ENCODE assay signal across 8 mouse cellular contexts in the genomic region with DNA sequence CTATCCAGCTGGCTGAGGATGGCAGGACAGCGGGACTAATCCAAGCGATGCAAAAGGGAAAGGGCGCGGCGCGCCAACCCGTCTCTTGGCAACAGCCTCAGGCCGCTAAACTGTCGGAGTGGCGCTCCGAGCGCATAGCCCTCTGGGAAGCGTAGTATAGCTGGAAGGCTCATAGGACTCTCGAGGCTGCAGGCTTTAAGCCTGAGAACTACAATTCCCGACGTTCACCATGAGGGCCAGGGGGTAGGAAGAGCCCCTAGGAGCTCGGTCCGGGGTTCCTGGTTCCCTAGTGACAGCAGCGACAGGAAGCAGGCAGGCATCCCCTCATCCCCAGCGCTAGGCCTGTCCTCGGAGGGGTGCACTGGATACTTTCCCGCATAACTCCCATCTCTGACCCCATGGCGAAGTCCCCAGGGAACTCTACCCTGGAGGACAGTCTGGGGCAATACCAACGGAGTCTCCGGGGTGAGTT. TPM values are rescaled to one million over a fixed set of nuclear protein-coding genes. Genes with fewer than 3 reads are reported as not detected.
DNase-seq lines count a peak whose midpoint lies in the region; ATAC-seq lines count a peak whose summit lies in the region.

A gene (plus strand): TSS at position 70 of the 472 bp plus-strand sequence.

- peak within 1 kb of the TSS; percentile 89 for H3K4me3 ChIP-seq in hindbrain, embryonic 16.5 days (ENCODE audit: low read length)
- H3K4me3 ChIP-seq in macrophage (ENCODE audit: inconsistent target) = peak within 1 kb of the TSS; percentile 87

- peaks cover 85% of the 10 kb centered on the region for H3K79me2 ChIP-seq in macrophage (ENCODE audit: inconsistent target)

- peak within 1 kb of the TSS; percentile 100 for H3K27ac ChIP-seq in hindbrain, embryonic 16.5 days (ENCODE audit: low read depth, low read length)
- H3K27ac ChIP-seq in macrophage = peak within 1 kb of the TSS; percentile 91

- H3K9me3 ChIP-seq in hindbrain, embryonic 16.5 days (ENCODE audit: control insufficient read depth, low read length) = no peaks in the 10 kb centered on the region

- H3K27me3 ChIP-seq in hindbrain, embryonic 16.5 days (replicated peaks; ENCODE audit: control insufficient read depth, insufficient read depth, low read length) = no peaks in the 10 kb centered on the region

- H3K4me2 ChIP-seq in hindbrain, embryonic 16.5 days (ENCODE audit: low read length) = peak within 1 kb of the TSS; percentile 71

- H3K4me1 ChIP-seq in hindbrain, embryonic 16.5 days (ENCODE audit: control insufficient read depth, insufficient read depth, low read depth, low read length) = peaks cover 9% of the 10 kb centered on the region

- ATAC-seq in hindbrain, embryonic 16.5 days = peak; percentile 94

- WGBS in hindbrain, embryonic 16.5 days = 0% methylated on average over 25 of the region's 25 CpGs
- WGBS in macrophage (ENCODE audit: missing documents) = 0% methylated on average over 25 of the region's 25 CpGs

- no peaks in the 10 kb centered on the region for H3K36me3 ChIP-seq in hindbrain, embryonic 16.5 days (ENCODE audit: control insufficient read depth, insufficient read depth, low read length)
- no peaks in the 10 kb centered on the region for H3K36me3 ChIP-seq in macrophage (ENCODE audit: inconsistent target)

- peak within 1 kb of the TSS; percentile 100 for H3K9ac ChIP-seq in hindbrain, embryonic 16.5 days (ENCODE audit: low read depth, low read length)

- DNase-seq in T-cell, adult 2 months (ENCODE audit: low spot score) = peak; percentile 94
- DNase-seq in cerebellum, postnatal 36 days = peak; percentile 88 to 91
- DNase-seq in frontal cortex, postnatal 36 days (ENCODE audit: low spot score in 2 of 2) = peak; percentile 92 to 97
- DNase-seq in left cerebral cortex, adult 18-20 months (ENCODE audit: low spot score in 2 of 2) = peak; percentile 92 to 95
- peak; percentile 98 for DNase-seq in right cerebral cortex, adult 18-20 months
- peak; percentile 69 for DNase-seq in urinary bladder, postnatal 10 days (ENCODE audit: low spot score)

RNA-seq across cellular contexts. Expression of the gene that starts here (rescaled TPM):
- 24.1 and 25.8 TPM in 2 replicates for polyA plus RNA-seq in hindbrain, embryonic 16.5 days (2015; fragmentation: Nextera tagmentation; extraction: Ambion mirVana)
- total RNA-seq in left cerebral cortex, adult 18-20 months (2021) = 10 to 100 TPM; 16.4 to 17.4 TPM
- total RNA-seq in macrophage (2018; cell fraction: chromatin; rRNA removed) = 100 to 1,000 TPM in 20 of 26 experiments, 10 to 100 TPM in 6; 19.6 to 230 (median 169) TPM
- total RNA-seq in macrophage (2018; cell fraction: cytosol; rRNA removed) = 10 to 100 TPM; 12.2 to 27.5 (median 20.8) TPM
- total RNA-seq in macrophage (2018; cell fraction: nucleus; rRNA removed) = 100 to 1,000 TPM in 2 of 26 experiments, 10 to 100 TPM in 24; 12.3 to 130 (median 61.5) TPM
- 13.2 to 28.0 TPM (median 16.9 TPM) in 3 replicates for polyA plus RNA-seq in macrophage (2018)

Comparison
In these comparisons a context has a peak if more than half of its experiments do, and no peak if none do; other contexts are left out.
1. Peak in every context shown above with its lines: DNase-seq, ATAC-seq, H3K4me3 ChIP-seq and H3K27ac ChIP-seq.